Mouse (Mus musculus) liver, postnatal 0 days (tissue): ENCODE results near the gene Mau2. TPM values are rescaled to one million over a fixed set of nuclear protein-coding genes. Genes with fewer than 3 reads are reported as not detected.
"Not testable (repeated sequence)": the region's sequence is repeated elsewhere in the genome, so short reads cannot be mapped to it uniquely, and the experiment has no call there.

Source experiments
- ATAC-seq: fragments of 200-750 bp; cut with Nextera tagmentation; 2 replicates; pipeline ENCODE4 v1.8.0; 2017; ENCODE audit warnings: mild to moderate bottlenecking, moderate library complexity
- DNase-seq: peaks from one replicate; pipeline ENCODE4 v3.0.0-alpha.2; 2016
- H3K27ac ChIP-seq: fragments of 300-500 bp; sonication (generic); 2 replicates; pipeline ENCODE4 v1.5.1; 2014; ENCODE audit warnings: antibody characterized with exemption, moderate library complexity, mild to moderate bottlenecking, low read depth
- H3K27me3 ChIP-seq: fragments of 300-500 bp; sonication (generic); 2 replicates; pipeline ENCODE4 v1.6.1; 2014; ENCODE audit warnings: low read length, control low read depth, mixed read lengths; ENCODE audit not compliant: insufficient read depth
- H3K36me3 ChIP-seq: fragments of 300-500 bp; sonication (generic); replicated peaks from 2 replicates; pipeline ENCODE4 v1.6.1; 2014; ENCODE audit warnings: mild to moderate bottlenecking, control low read depth, low read length, moderate library complexity, mixed read lengths; ENCODE audit not compliant: insufficient read depth
- H3K4me1 ChIP-seq: fragments of 300-500 bp; sonication (generic); 2 replicates; pipeline ENCODE4 v1.6.1; 2014; ENCODE audit warnings: antibody characterized with exemption, mild to moderate bottlenecking, control low read depth; ENCODE audit not compliant: insufficient read depth
- H3K4me2 ChIP-seq: fragments of 300-500 bp; sonication (generic); 2 replicates; pipeline ENCODE4 v1.6.1; 2014; ENCODE audit warnings: low read depth, mild to moderate bottlenecking, low read length, moderate library complexity, mixed read lengths
- H3K4me3 ChIP-seq: fragments of 300-500 bp; sonication (generic); 2 replicates; pipeline ENCODE4 v1.5.1; 2014; ENCODE audit warnings: low read depth, low read length
- H3K9ac ChIP-seq: fragments of 300-500 bp; sonication (generic); replicated peaks from 2 replicates; pipeline ENCODE4 v1.6.1; 2014; ENCODE audit warnings: mild to moderate bottlenecking, moderate library complexity
- H3K9me3 ChIP-seq: fragments of 300-500 bp; sonication (generic); 2 replicates; pipeline ENCODE4 v1.6.1; 2016; ENCODE audit warnings: mild to moderate bottlenecking, control low read depth, low read length, mixed read lengths
- CTCF ChIP-seq: sonication (generic); IDR thresholded peaks from 2 replicates; pipeline ENCODE4 v1.5.1; 2016; ENCODE audit warnings: antibody characterized with exemption, low read depth
- EP300 ChIP-seq: IDR thresholded peaks from 2 replicates; pipeline ENCODE4 v1.6.1; 2016; ENCODE audit warnings: antibody characterized with exemption, low read depth, mild to moderate bottlenecking
- WGBS: fragments of 180-500 bp; shearing (Covaris S2); extraction: QIAGEN DNeasy Blood & Tissue Kit; methylation state at CpG from one replicate; pipeline ENCODE4 v1.1.7; 2014; ENCODE audit not compliant: insufficient replicate concordance; 5-methylcytosine and 5-hydroxymethylcytosine counted together
- polyA plus RNA-seq: library from polyadenylated mRNA; unstranded; fragments of >200 nt; fragmentation: Nextera tagmentation; extraction: Ambion mirVana; gene quantifications from 2 replicates; pipeline ENCODE4 v1.2.1, GENCODE M21; 2015

Mau2 gene
- polyA plus RNA-seq, 1 experiment from 2014 or later, result 12.2 TPM

DNA sequence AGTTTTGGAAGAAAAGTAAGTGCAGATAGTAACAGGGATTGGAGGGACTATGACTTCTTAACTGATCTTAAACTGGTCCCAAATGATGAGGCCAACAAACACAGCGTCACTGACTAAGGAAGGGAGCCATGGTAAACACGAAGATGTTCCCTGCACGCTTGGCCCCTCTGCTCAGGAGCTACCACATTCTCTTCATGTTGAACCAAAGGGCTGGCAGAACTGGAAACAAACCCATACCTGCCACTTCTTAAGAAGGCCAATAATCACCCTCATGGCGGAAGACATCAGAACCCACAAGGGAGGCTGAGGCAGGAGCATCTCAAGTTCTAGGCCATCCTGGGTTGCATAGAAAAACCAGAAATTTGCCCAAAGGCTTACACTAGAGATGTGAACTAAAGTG, 43.3 kb downstream of the Mau2 start:
- TF ChIP-seq CTCF, result no peak
- no peak for TF ChIP-seq EP300
- no peak for DNase-seq
- no peak overlapping the region for H3K27ac ChIP-seq
- H3K9ac ChIP-seq, result no peak overlapping the region
- H3K4me1 ChIP-seq, result peaks cover 37% of the 10 kb centered on the region
- H3K36me3 ChIP-seq, result no peaks in the 10 kb centered on the region
- H3K9me3 ChIP-seq, result no peaks in the 10 kb centered on the region
- 85% methylated on average over 4 of the region's 4 CpGs for WGBS
- H3K27me3 ChIP-seq, result no peaks in the 10 kb centered on the region
- H3K4me2 ChIP-seq, result no peak overlapping the region
- no peak overlapping the region for H3K4me3 ChIP-seq
- ATAC-seq, result no peak

DNA sequence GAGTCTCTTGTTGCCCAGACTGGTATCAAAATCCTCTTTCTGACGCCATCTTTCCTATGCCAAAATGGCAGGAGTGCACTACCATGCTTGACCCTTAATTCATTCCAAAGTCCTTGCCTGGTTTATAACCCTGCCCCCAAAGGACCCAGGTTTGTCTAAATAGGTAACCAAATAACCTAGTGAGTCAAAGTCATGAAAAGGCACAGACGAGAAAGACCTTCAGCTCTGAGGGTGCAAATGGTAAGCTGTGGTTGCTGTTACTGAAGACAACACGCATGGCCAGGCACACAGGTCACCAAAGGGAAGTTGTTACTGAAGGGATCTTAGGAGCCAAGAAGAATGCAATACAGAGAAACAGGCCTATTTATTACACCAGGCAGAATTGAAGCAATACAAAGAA, 43.8 kb downstream of the Mau2 start:
- H3K4me3 ChIP-seq, result no peak overlapping the region
- H3K9me3 ChIP-seq, result no peaks in the 10 kb centered on the region
- DNase-seq (no peak), ATAC-seq (no peak)
- TF ChIP-seq EP300 (no peak), CTCF (no peak)
- WGBS, result 86% methylated on average over 3 of the region's 3 CpGs
- H3K27ac ChIP-seq, result no peak overlapping the region
- peaks cover 42% of the 10 kb centered on the region for H3K4me1 ChIP-seq
- H3K36me3 ChIP-seq, result no peaks in the 10 kb centered on the region
- no peak overlapping the region for H3K4me2 ChIP-seq
- no peaks in the 10 kb centered on the region for H3K27me3 ChIP-seq
- H3K9ac ChIP-seq, result no peak overlapping the region

DNA sequence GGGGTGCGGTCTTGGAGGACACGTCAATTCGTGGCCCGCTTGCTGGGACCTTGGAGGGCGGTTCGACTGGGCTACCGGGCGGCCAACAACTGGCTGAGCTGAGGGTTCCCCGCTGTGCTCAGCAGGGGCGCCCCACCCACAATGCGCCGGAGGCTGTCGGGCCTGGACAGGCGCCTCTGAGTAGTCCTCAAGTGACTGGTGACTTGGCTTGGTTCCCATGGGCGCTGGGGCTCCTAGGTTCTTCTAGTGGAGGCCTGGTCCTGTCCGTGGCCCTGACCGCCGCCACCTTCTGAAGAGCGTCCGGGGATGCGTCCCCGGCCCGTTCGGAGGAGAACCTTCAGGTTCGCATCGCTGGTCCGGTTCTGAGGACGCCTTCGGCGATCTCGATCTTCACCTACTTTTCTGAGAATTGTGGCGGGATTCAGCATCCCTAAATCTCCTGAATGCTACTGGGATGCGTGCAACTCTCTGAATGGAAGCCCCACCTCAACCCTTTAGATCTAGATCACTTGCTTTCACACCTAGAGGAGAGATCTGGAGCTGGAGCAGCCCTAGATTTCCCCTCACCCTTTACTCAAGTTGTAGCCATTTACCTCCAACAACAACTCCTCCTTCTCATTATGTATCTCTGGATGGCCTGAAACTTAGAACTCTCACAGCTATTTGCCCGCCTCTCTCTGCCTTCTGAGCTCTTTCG, 45.8 kb downstream of the Mau2 start:
- Histone ChIP-seq H3K27ac (peak overlapping the region; percentile 97), H3K36me3 (peaks cover 3% of the 10 kb centered on the region; the same call in 1 of the 2 replicates), H3K4me3 (peak overlapping the region; percentile 93), H3K9ac (peak overlapping the region; percentile 91), H3K4me2 (peak overlapping the region; percentile 97), H3K27me3 (no peaks in the 10 kb centered on the region), H3K9me3 (no peaks in the 10 kb centered on the region), H3K4me1 (peaks cover 41% of the 10 kb centered on the region)
- TF ChIP-seq EP300 (peak; percentile 55; the same call in 1 of the 2 replicates), CTCF (peak; percentile 34)
- ATAC-seq, result no peak
- no peak for DNase-seq
- WGBS, result 4% methylated on average over 35 of the region's 35 CpGs

GRCm38 (mm10) chr8:69995776-69996588, 46.6 kb downstream of the Mau2 start, which contains the start of gene Gatad2a:
Gene Gatad2a (minus strand): TSS chr8:69996384.
- peak within 1 kb of the TSS; percentile 98 for H3K27ac ChIP-seq
- no peaks in the 10 kb centered on the region for H3K27me3 ChIP-seq
- H3K9ac ChIP-seq, result peak within 1 kb of the TSS; percentile 97
- TF ChIP-seq CTCF (peak; percentile 49), EP300 (no peak)
- 1% methylated on average over 60 of the region's 87 CpGs for WGBS
- peaks cover 34% of the 10 kb centered on the region for H3K4me1 ChIP-seq
- ATAC-seq (peak; percentile 97), DNase-seq (peak; percentile 100)
- peaks cover 3% of the 10 kb centered on the region for H3K36me3 ChIP-seq
- H3K9me3 ChIP-seq, result no peaks in the 10 kb centered on the region
- H3K4me2 ChIP-seq, result peak within 1 kb of the TSS; percentile 97
- peak within 1 kb of the TSS; percentile 93 for H3K4me3 ChIP-seq

- Histone ChIP-seq H3K9ac (peak overlapping the region; percentile 97), H3K4me2 (peak overlapping the region; percentile 89), H3K4me3 (peak overlapping the region; percentile 93), H3K27me3 (no peaks in the 10 kb centered on the region), H3K4me1 (peaks cover 33% of the 10 kb centered on the region), H3K27ac (peak overlapping the region; percentile 98), H3K36me3 (peaks cover 3% of the 10 kb centered on the region), H3K9me3 (no peaks in the 10 kb centered on the region)
- DNase-seq (no peak), ATAC-seq (no peak)
- WGBS, result 2% methylated on average over 7 of the region's 7 CpGs
- TF ChIP-seq CTCF (no peak), EP300 (no peak)
Measured at GRCm38 (mm10) chr8:69995422-69995775, 47.1 kb downstream of the Mau2 start.

DNA sequence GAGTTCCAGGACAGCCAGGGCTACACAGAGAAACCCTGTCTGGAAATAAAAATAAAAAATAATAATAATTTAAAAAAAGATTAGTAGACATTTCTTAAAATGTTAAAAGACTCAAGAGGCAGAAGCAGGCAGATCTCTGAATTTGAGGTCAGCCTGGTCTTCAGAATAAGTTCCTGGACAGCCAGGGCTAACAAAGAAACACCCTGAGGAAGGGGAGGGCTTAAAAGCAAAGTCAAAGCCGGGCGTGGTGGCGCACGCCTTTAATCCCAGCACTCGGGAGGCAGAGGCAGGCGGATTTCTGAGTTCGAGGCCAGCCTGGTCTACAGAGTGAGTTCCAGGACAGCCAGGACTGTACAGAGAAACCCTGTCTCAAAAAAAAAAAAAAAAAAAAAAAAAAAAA, 53.6 kb downstream of the Mau2 start:
- 92% methylated on average over 6 of the region's 7 CpGs for WGBS
- H3K27ac ChIP-seq, H3K9me3 ChIP-seq, H3K36me3 ChIP-seq, ATAC-seq, H3K4me3 ChIP-seq, H3K4me2 ChIP-seq, H3K27me3 ChIP-seq, H3K9ac ChIP-seq, DNase-seq: not testable (repeated sequence)
- H3K4me1 ChIP-seq, result peaks cover 15% of the 10 kb centered on the region
